Mouse (Mus musculus) frontal cortex, adult 2 months (tissue): Measurements from ENCODE around the gene Morn5. TPM values are rescaled to one million over a fixed set of nuclear protein-coding genes. Genes with fewer than 3 reads are reported as not detected.

Experiments used
- DNase-seq, 2 experiments: peaks; one replicate each; pipeline ENCODE4 v3.0.0; 2022; ENCODE audit warnings: low spot score in 1 of 2; ENCODE audit errors: extremely low spot score in 1 of 2
- polyA plus RNA-seq: library from polyadenylated mRNA; depleted of rRNA; stranded (reverse); fragments of >200 nt; gene quantifications from 2 replicates; pipeline ENCODE4 v1.2.3, GENCODE M21; 2012

Morn5 gene
- polyA plus RNA-seq, 1 experiment, result 1.5 TPM

DNA sequence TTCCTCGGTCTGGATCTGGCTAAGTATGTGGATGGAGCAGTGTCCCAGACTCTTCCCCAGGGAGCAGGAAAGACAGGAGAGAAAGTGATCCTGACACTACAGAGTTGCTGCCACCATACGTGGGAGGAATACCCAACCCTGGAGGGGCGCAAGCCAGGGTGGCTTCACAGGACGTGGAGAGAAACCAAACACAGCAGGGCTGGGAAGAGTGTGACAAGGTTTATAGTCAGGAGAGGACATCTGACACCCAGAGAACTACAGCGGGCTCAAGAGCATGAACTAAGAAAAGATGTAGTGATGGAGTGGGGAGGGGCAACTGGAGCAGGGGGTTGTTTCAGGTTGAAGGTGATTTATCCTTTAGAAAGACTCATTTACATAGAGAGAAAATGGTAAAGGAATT lies 12.2 kb downstream of the Morn5 start:
- DNase-seq, result no peak

- no peak for DNase-seq
These were observed 17.9 kb downstream of the Morn5 start for GRCm38 (mm10) chr2:36067132-36067531.

DNA sequence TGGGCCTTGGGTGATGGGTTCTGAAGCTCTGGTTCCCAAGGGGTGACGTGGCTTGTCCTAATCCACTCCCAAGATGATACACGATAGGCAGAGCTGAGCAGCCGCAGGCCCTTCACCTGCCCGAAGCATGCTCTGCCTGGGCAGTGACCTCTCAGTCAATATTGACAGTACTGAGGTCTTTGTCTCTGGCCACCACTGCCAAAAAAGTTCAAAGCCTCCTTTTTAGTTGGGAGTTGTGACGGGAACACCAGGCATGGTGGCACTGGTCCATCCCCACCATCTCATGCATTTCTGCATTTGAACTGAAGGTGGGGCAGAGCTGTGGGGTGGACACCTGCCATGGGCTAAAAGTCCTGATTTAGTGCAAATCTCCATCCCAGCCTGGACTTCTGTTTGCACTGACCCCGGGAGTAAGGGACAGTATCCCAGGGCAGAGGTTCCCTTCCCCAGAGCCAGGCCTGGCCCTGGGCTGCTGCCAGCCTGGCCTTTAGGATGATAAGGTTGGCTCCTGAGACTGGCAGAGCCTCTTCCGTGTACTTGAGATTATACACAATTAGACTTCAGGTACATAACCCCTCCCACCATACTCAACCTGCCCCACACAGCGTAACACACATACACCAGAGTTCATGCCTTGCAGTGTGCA lies 22.5 kb downstream of the Morn5 start:
- DNase-seq, result no peak

DNA sequence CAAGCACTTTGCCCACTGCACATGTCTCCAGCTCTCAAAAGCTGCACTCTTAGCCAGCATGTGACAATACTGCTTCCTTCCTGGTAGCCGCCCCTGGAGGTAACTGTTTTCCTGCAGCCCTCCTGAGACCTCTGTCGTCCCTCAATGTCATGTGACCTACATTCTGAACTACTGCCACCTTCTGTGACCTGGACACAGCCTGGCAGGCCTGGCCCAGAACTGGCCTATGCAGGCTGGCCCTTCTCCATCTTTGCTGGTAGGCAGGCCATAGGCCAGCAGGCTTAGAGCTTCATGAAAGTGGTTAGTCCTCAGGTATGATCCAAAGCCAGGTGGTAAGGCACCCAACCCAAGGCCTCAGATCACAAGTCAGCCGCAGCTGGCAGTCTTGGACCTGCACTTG lies 24.5 kb downstream of the Morn5 start:
- DNase-seq, result no peak

DNA sequence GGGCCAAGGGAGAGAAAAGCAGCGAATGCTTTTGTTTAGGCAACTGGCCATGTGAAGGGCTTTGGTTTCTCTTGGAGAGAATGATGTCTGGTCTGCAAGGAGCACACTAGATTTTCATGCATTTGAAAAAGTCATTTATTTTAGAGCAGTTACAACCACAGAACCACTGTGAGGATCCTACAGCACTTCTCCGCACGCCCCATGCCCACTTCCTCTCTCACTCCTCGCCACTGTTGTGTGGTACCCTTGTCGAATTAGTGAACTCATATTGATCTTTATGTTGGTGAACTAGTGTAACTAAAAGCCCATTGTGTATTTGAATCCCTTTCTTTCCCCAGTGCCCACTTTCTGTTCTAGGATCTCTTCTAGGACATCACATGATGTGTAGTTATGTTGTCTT lies 26.0 kb downstream of the Morn5 start:
- DNase-seq, result no peak

DNA sequence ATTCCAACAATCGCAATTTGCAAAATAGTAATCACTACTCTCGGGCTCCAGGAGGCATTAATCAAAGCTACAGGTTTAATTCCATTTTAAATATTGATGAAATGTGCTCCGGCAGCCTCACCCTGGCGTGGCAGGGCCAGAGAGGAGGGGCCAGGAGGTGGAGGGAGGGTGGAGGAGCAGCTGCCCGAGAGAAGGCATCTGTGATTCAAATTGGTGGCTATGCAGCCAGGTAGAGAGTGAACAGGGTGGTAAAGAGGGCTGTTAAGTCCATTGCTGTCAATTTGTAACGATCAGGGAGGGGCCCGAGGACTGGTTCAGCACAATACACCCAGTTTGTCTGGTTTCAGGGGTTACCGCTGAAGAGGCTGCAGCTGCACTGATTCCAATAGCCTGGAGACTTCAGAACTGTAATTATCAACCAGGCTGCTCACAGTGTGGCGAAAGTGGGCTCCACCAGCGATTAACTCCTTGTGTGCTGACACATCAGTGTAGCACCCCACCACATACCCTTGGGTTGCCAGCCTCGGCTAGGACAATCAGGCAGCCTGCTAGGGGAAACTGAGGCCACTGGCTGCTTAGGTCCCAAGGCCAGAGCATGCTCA lies 28.0 kb downstream of the Morn5 start:
- DNase-seq, result no peak

DNA sequence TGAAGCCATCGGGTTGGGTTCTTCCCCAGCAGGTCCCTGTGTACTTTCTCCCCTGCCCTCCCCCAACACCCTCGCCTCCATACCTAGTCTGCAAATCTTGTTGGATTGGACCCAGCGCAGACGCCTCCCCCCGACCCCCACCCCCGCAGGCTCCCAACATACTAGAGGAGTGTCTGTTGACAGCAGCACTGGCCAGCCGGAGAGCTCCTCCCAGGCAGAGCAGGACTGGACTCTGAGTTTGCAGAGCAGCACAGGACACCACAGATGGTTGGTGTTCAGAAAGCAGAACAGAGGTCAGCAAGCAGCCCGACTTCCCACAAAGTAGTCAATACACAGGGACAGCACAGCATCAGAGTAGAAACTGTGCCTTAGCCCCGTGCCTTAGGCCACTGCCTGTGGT lies 32.2 kb downstream of the Morn5 start:
- DNase-seq, result no peak

DNA sequence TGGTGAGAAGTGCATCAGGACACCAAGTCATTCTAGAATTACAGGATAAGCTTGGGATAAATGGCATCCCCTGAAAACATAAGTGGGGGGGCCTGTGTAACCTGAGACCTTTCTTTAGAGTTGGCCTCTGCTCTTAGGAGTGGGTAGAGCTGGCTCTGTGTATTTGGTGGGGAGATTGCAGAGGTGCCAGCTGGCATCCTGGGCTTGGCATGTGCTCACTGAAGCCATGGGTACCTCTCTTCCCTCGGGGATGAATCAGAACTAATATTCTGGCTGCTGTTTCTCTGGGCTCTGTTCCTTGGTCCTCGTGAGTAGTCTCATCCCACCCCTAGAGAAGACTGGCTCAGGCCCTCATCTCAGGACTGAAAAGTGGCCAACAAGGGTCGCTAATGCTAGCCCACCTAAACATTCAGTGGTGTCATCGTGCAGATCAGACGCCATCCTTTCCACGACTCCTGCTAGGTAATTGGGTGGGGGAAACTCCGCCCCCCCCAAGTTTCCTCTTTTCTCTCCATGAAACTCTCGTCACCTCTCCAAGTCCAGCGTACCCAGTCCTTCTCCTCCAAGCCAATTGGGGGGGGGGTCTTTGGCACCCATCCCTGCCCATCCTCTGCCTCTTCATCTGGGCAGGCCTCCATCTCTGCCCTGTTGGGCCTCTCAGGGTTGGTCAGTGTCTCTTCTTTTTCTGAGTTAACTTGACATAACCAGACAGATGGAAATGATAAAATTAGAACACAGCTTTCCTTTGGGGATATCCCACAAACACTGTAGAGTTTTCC lies 33.7 kb downstream of the Morn5 start:
- DNase-seq, result no peak

DNA sequence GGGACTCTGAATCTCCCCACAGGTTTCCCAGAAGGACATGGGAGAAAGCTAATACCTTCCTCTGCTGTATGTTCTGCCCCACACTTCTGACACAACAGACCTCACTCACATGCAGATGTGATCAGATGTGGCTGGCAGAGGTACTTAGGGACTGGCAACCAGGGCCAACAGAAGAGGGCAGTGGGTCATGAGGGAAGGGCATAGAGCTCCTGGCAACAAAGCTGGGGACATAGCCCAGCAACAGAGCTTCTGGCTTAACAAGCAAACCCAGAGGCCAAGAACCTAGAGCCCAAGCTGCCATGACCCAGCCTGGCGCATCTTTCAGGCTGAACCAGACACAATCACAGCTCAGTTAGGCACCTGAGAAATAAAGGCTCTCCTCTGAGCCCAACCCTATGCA lies 35.8 kb downstream of the Morn5 start:
- no peak for DNase-seq

GRCm38 (mm10) chr2:36089190-36089589 lies 39.9 kb downstream of the Morn5 start:
- no peak for DNase-seq

DNA sequence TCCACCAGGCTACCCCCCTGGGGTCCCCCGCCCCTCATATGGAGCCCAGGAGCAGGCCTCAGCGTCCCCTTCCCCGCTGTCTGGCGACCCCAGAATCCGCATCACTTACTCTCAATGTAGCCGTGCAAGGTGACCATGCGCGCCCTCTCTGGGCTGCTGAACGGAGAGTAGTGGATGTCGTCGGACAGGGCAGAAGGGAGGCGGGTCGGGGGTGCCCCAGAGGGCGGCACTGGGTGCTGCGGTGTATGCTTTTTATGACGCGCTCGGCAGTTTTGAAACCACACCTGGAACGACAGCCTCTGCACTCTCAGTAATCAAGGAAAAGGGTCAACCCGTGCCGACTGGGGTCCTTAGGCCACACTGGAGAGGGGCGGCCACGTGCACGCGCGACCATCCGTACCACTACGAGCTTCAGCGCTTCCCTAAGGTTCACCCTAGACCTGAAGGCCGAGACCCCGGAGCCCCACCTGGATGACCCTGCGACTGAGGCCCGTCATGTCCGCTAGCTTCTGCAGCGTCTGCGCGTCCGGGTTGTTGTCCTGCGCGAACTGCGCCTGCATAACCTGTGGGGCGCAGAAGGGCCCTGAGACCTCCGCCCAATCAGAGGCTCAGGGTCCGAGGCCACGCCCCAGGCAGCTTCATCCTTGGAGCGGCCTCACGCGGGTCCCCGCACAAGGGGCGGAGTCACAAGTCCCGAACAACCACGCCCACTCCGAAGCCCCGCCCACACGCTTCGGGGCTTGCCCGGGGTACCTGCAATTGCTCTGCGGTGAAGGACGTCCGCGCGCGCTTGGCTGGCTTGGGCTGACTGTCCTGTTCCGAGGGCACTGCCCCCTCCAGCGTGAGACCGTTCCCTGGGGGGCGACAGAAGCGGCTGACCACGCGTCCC lies 41.8 kb downstream of the Morn5 start:
- no peak for DNase-seq

DNA sequence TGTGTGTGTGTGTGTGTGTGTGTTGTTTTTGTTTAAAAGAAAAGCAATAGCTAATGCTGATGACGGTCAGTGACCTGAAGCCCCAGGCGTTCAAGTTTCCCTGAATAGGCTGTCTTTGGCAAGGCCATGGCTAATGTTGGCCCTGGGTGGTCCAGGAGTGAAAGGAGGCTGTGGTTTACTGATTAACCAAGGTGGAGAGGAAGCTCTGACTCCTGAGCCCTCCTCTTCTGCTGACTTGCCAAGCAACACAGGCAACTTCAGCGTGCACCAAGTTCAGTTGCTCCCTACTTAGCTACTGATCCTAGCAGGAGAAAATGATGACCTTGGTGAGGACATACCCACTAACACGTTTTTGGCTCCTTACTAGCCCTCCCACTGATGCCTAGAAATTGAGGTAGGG lies 43.5 kb downstream of the Morn5 start:
- DNase-seq, result no peak

DNA sequence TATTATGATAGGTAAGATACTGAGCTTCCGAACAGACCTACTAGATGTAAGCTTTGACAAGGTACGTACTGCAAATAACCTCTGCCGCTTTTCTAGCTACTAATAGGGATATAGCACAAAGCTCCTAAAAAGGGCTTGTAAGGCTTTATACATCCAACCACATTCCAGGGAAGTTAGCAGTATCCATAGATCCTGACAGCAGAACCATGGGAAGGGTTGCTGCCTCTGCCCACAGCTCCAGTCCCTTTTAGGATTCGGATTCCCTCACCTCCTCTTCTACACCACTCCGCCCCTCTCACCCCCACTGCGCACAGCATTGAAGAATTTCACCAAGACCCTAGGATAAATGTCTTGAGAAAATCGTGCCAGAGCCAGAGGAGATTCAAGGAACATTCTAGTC lies 44.0 kb downstream of the Morn5 start:
- DNase-seq, result no peak

DNA sequence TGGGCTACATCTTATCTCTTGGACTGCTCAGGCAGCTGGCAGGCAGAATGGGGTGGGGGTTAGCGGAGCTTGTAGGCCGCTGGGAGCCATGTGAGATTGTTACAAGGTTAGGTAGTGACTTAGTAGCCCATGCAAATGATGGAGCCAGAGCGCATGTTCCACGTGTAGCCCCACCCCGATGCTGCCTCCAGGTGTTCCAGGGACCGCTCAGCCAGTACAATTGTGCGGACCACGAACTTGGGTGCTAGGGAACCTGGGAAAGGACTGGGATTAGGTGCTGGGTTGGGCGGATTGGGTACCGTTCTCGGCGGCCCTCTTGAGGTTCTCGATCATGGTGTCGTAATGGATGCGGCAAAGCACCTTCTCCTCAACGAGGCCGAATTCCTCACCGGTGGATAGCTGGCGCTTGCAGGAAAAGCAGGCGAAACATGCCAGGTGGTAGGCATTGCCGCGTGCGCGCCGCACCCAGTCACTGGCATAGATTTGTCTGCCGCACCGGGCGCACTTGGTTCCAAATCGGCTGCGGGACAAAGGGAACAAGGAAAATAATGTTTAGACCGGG lies 44.7 kb downstream of the Morn5 start:
- no peak for DNase-seq

GRCm38 (mm10) chr2:36097129-36097815 lies 48.0 kb downstream of the Morn5 start:
- DNase-seq, result no peak

- DNase-seq, result no peak
These were observed 48.8 kb downstream of the Morn5 start for GRCm38 (mm10) chr2:36098021-36098420.

GRCm38 (mm10) chr2:36099739-36100138 lies 50.5 kb downstream of the Morn5 start:
- DNase-seq, result no peak

DNA sequence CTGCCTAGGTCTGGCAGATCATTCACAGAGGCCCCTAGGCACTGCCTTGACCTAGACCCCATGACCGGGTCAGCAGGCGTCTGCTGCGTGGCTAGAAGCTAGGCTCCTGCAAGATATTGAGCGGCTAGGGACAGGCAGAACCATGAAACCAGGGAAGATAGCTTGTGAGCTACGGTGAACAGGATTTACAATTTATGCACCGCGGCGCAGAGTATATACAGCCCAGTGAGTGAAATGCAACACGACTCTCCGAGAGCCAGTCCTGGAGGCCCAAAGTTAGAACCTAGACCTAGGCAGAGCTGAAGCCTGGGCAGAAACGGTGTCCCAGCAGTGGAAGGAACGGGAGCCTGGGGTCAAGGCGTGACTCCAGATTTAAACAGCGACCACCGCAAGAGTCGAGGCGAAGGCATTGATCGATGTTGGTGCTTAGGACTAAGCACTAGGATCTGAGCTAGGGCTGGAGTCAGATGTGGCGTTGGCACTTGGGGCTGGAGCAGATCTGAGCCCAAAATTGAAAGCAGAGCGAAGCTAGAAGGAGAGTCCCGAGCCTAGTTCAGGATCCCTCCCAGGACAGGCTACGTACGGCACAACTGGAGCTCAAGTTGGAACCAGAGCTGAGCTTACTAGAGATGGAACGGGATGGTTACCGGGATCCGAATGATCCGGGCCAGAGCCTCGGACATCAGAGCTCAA lies 52.8 kb downstream of the Morn5 start:
- no peak for DNase-seq

GRCm38 (mm10) chr2:36102559-36102946 lies 53.3 kb downstream of the Morn5 start:
- no peak for DNase-seq
